Mouse (Mus musculus): ENCODE measurements at regions not wholly inside any gene's neighbourhood (a gene's known extent, or its start where the extent isn't known, plus 50 kb on each side); places are given as distances from the start of the nearest gene placed in this dataset.

DNA sequence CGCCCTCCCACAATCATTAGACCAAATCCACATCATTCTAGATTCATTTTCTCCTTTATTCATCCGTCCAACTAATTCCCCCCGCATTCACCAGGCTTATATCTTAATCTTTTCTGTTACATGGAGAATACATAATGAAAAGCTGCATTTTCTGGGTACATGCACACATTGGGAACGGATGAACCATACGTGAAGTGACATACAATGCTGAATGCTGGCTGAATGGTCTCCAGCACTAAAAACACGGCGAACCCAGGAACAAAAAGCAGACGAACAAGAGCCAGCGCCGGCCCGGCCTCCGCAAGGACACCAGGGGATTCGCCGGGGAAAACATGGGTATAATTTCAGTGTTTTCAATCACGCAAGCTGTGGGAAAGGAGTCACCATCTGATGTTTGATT is 52.0 kb upstream of the Olig2 start:
- TF ChIP-seq POLR2A (IDR thresholded peaks at IDR 0.05; ENCODE audit: low read depth, low read length) (no peak), CTCF (IDR thresholded peaks at IDR 0.05; ENCODE audit: extremely low read depth, insufficient read depth, insufficient read length, insufficient replicate concordance) (no peak)

Data from spleen, adult 2 months (tissue).